Mouse (Mus musculus): ENCODE data around the gene Rnf111. TPM values are rescaled to one million over a fixed set of nuclear protein-coding genes. Genes with fewer than 3 reads are reported as not detected.
A peak's percentile ranks its signal among the peaks of the same experiment; 100 is the strongest.

The Rnf111 gene
- total and polyA plus RNA-seq, 2 experiments from 2014 or later, result 14.9 to 35.9 TPM

- WGBS, result 84% methylated on average over 3 of the region's 3 CpGs
- Histone ChIP-seq H3K9ac (replicated peaks; ENCODE audit: low read length) (no peak overlapping the region), H3K4me3 (ENCODE audit: low read length) (no peak overlapping the region), H3K36me3 (ENCODE audit: insufficient read depth, low read length) (no peaks in the 10 kb centered on the region), H3K27me3 (ENCODE audit: insufficient read depth, low read length) (no peaks in the 10 kb centered on the region), H3K4me2 (ENCODE audit: low read depth, low read length) (no peak overlapping the region), H3K4me1 (ENCODE audit: insufficient read depth, low read length) (no peaks in the 10 kb centered on the region), H3K27ac (no peak overlapping the region), H3K9me3 (ENCODE audit: low read length) (no peaks in the 10 kb centered on the region)
- ATAC-seq (no peak), DNase-seq (ENCODE audit: low spot score) (no peak)
- TF ChIP-seq CTCF (IDR thresholded peaks at IDR 0.05; ENCODE audit: low read depth), result no peak
These were observed 17.1 kb upstream of the Rnf111 start for GRCm38 (mm10) chr9:70520651-70521050.

GRCm38 (mm10) chr9:70511681-70512080 lies 8.2 kb upstream of the Rnf111 start:
- Histone ChIP-seq H3K27ac (no peak overlapping the region), H3K36me3 (ENCODE audit: insufficient read depth, low read length) (no peaks in the 10 kb centered on the region)

GRCm38 (mm10) chr9:70510998-70511583 lies 7.6 kb upstream of the Rnf111 start:
- 69% methylated on average over 10 of the region's 10 CpGs for WGBS
- Histone ChIP-seq H3K4me3 (ENCODE audit: low read length) (no peak overlapping the region), H3K27me3 (ENCODE audit: insufficient read depth, low read length) (no peaks in the 10 kb centered on the region), H3K36me3 (ENCODE audit: insufficient read depth, low read length) (no peaks in the 10 kb centered on the region), H3K27ac (no peak overlapping the region), H3K9ac (replicated peaks; ENCODE audit: low read length) (no peak overlapping the region), H3K4me1 (ENCODE audit: insufficient read depth, low read length) (no peaks in the 10 kb centered on the region), H3K4me2 (ENCODE audit: low read depth, low read length) (no peak overlapping the region), H3K9me3 (ENCODE audit: low read length) (no peaks in the 10 kb centered on the region)
- ATAC-seq (no peak), DNase-seq (ENCODE audit: low spot score) (peak; percentile 3)
- 0 out of 2 replicates have a peak, but pooled peaks have one; percentile 24 for TF ChIP-seq CTCF (IDR thresholded peaks at IDR 0.05; ENCODE audit: low read depth)

More at GRCm38 (mm10) chr9:70511681-70512080, 8.2 kb upstream of the Rnf111 start:
- H3K9me3 ChIP-seq (ENCODE audit: low read length), result no peaks in the 10 kb centered on the region
- 81% methylated on average over 7 of the region's 7 CpGs for WGBS
- no peaks in the 10 kb centered on the region for H3K4me1 ChIP-seq (ENCODE audit: insufficient read depth, low read length)
- ATAC-seq, result no peak
- H3K4me3 ChIP-seq (ENCODE audit: low read length), result no peak overlapping the region
- H3K9ac ChIP-seq (replicated peaks; ENCODE audit: low read length), result no peak overlapping the region
- no peak for DNase-seq (ENCODE audit: low spot score)
- H3K4me2 ChIP-seq (ENCODE audit: low read depth, low read length), result no peak overlapping the region
- TF ChIP-seq CTCF (IDR thresholded peaks at IDR 0.05; ENCODE audit: low read depth), result no peak
- no peaks in the 10 kb centered on the region for H3K27me3 ChIP-seq (ENCODE audit: insufficient read depth, low read length)

GRCm38 (mm10) chr9:70509906-70510525 lies 6.5 kb upstream of the Rnf111 start:
- no peak overlapping the region for H3K4me3 ChIP-seq (ENCODE audit: low read length)
- no peak overlapping the region for H3K4me2 ChIP-seq (ENCODE audit: low read depth, low read length)
- no peaks in the 10 kb centered on the region for H3K36me3 ChIP-seq (ENCODE audit: insufficient read depth, low read length)
- no peak overlapping the region for H3K27ac ChIP-seq
- 74% methylated on average over 4 of the region's 4 CpGs for WGBS
- H3K9ac ChIP-seq (replicated peaks; ENCODE audit: low read length), result no peak overlapping the region
- no peak for DNase-seq (ENCODE audit: low spot score)
- no peak for TF ChIP-seq CTCF (IDR thresholded peaks at IDR 0.05; ENCODE audit: low read depth)
- no peaks in the 10 kb centered on the region for H3K4me1 ChIP-seq (ENCODE audit: insufficient read depth, low read length)
- no peaks in the 10 kb centered on the region for H3K27me3 ChIP-seq (ENCODE audit: insufficient read depth, low read length)
- ATAC-seq, result no peak
- H3K9me3 ChIP-seq (ENCODE audit: low read length), result no peaks in the 10 kb centered on the region

- H3K4me2 ChIP-seq (ENCODE audit: low read depth, low read length), result no peak overlapping the region
- 80% methylated on average over 8 of the region's 8 CpGs for whole genome bisulfite sequencing
- H3K4me1 ChIP-seq (ENCODE audit: insufficient read depth, low read length), result peaks cover 5% of the 10 kb centered on the region
These were observed 3.3 kb upstream of the Rnf111 start for GRCm38 (mm10) chr9:70506787-70507186.

GRCm38 (mm10) chr9:70506186-70506585 lies 2.7 kb upstream of the Rnf111 start:
- 76% methylated on average over 2 of the region's 2 CpGs for WGBS
- Histone ChIP-seq H3K27ac (no peak overlapping the region), H3K27me3 (ENCODE audit: insufficient read depth, low read length) (no peaks in the 10 kb centered on the region), H3K4me3 (ENCODE audit: low read length) (no peak overlapping the region), H3K9ac (replicated peaks; ENCODE audit: low read length) (no peak overlapping the region), H3K4me1 (ENCODE audit: insufficient read depth, low read length) (peaks cover 6% of the 10 kb centered on the region), H3K36me3 (ENCODE audit: insufficient read depth, low read length) (no peaks in the 10 kb centered on the region), H3K4me2 (ENCODE audit: low read depth, low read length) (no peak overlapping the region), H3K9me3 (ENCODE audit: low read length) (no peaks in the 10 kb centered on the region)
- ATAC-seq, result no peak
- no peak for DNase-seq (ENCODE audit: low spot score)
- TF ChIP-seq CTCF (IDR thresholded peaks at IDR 0.05; ENCODE audit: low read depth), result no peak

More at GRCm38 (mm10) chr9:70506787-70507186, 3.3 kb upstream of the Rnf111 start:
- no peak overlapping the region for H3K4me3 ChIP-seq (ENCODE audit: low read length)
- ATAC-seq (no peak), DNase-seq (ENCODE audit: low spot score) (no peak)
- no peak for TF ChIP-seq CTCF (IDR thresholded peaks at IDR 0.05; ENCODE audit: low read depth)
- H3K9ac ChIP-seq (replicated peaks; ENCODE audit: low read length), result no peak overlapping the region
- H3K27me3 ChIP-seq (ENCODE audit: insufficient read depth, low read length), result no peaks in the 10 kb centered on the region
- H3K27ac ChIP-seq, result no peak overlapping the region
- H3K36me3 ChIP-seq (ENCODE audit: insufficient read depth, low read length), result no peaks in the 10 kb centered on the region
- H3K9me3 ChIP-seq (ENCODE audit: low read length), result no peaks in the 10 kb centered on the region

- H3K4me1 ChIP-seq (ENCODE audit: insufficient read depth, low read length), result peaks cover 6% of the 10 kb centered on the region
- TF ChIP-seq CTCF (IDR thresholded peaks at IDR 0.05; ENCODE audit: low read depth), result no peak
- H3K27me3 ChIP-seq (ENCODE audit: insufficient read depth, low read length), result no peaks in the 10 kb centered on the region
- DNase-seq (ENCODE audit: low spot score) (peak; percentile 68), ATAC-seq (peak; percentile 92)
- no peaks in the 10 kb centered on the region for H3K36me3 ChIP-seq (ENCODE audit: insufficient read depth, low read length)
- no peaks in the 10 kb centered on the region for H3K9me3 ChIP-seq (ENCODE audit: low read length)
- peak overlapping the region; percentile 96 for H3K27ac ChIP-seq
- under 1% methylated on average over 41 of the region's 70 CpGs for WGBS
- peak overlapping the region; percentile 72 for H3K4me2 ChIP-seq (ENCODE audit: low read depth, low read length)
- peak overlapping the region; percentile 85 for H3K4me3 ChIP-seq (ENCODE audit: low read length)
- H3K9ac ChIP-seq (replicated peaks; ENCODE audit: low read length), result peak overlapping the region; percentile 96
These were observed 416 bp downstream of the Rnf111 start for GRCm38 (mm10) chr9:70503015-70503603.

Measured in hindbrain, postnatal 0 days (tissue).